ENCODE assay signal across 12 mouse cellular contexts in genomic region chr8:91135308-91136181, GRCm38 (mm10).
DNase-seq lines count a peak whose midpoint lies in the region; ATAC-seq lines count a peak whose summit lies in the region.
"Had no signal": no experiment of that assay in that cellular context is flagged by ENCODE, and none has a peak within 500 bp of the region (broad histone marks: within the 10 kb centered on the region; RNA-seq: fewer than 3 reads in every experiment).

No protein-coding gene starts in this region.

- no peak overlapping the region for H3K4me3 ChIP-seq in forebrain, embryonic 14.5 days (ENCODE audit: low read depth, low read length)
- no peak overlapping the region for H3K4me3 ChIP-seq in forebrain, embryonic 16.5 days (replicated peaks; ENCODE audit: low read length)
- no peak overlapping the region for H3K4me3 ChIP-seq in liver, embryonic 12.5 days
- H3K4me3 ChIP-seq: heart, embryonic 10.5 days; intestine, embryonic 15.5 days had no signal

- peak overlapping the region; percentile 30; the same call in 1 of the 2 replicates for H3K27ac ChIP-seq in forebrain, embryonic 14.5 days (ENCODE audit: low read depth, low read length)
- H3K27ac ChIP-seq in forebrain, embryonic 16.5 days (ENCODE audit: low read length): no peak overlapping the region
- H3K27ac ChIP-seq in liver, embryonic 12.5 days: no peak overlapping the region

- 68% methylated on average over 14 of the region's 14 CpGs for WGBS in forebrain, embryonic 14.5 days
- WGBS in forebrain, embryonic 16.5 days: 69% methylated on average over 14 of the region's 14 CpGs
- 74% methylated on average over 14 of the region's 14 CpGs for WGBS in liver, embryonic 12.5 days (ENCODE audit: insufficient replicate concordance)

- no peak overlapping the region for H3K9ac ChIP-seq in forebrain, embryonic 14.5 days (ENCODE audit: low read length)
- H3K9ac ChIP-seq in forebrain, embryonic 16.5 days (replicated peaks; ENCODE audit: low read depth, low read length): no peak overlapping the region
- no peak overlapping the region for H3K9ac ChIP-seq in liver, embryonic 12.5 days
- H3K9ac ChIP-seq: intestine, embryonic 15.5 days had no signal

- DNase-seq in forebrain, embryonic 14.5 days (ENCODE audit: low spot score): no peak
- DNase-seq in 3T3-L1 (ENCODE audit: low read depth, low spot score): peak; percentile 47
- peak; percentile 29 for DNase-seq in ZHBTc4 (ENCODE audit: low read depth, low spot score)
- DNase-seq in kidney, postnatal 10 days: peak; percentile 60
- no peak for DNase-seq in embryo, embryonic 10 days (ENCODE audit: low spot score)
- DNase-seq: right cerebral cortex, postnatal 25 days had no signal

- peaks cover 10% of the 10 kb centered on the region for H3K4me1 ChIP-seq in forebrain, embryonic 14.5 days (ENCODE audit: control insufficient read depth, insufficient read depth, low read length)
- peaks cover 18% of the 10 kb centered on the region for H3K4me1 ChIP-seq in forebrain, embryonic 16.5 days (replicated peaks; ENCODE audit: control insufficient read depth, insufficient read depth, low read length)
- H3K4me1 ChIP-seq in liver, embryonic 12.5 days: peaks cover 19% of the 10 kb centered on the region

- ATAC-seq in forebrain, embryonic 14.5 days: no peak
- no peak for ATAC-seq in forebrain, embryonic 16.5 days
- ATAC-seq in frontal cortex, adult (ENCODE audit: low TSS enrichment): no peak
- ATAC-seq in liver, embryonic 12.5 days: no peak
- ATAC-seq: intestine, embryonic 15.5 days had no signal

- no peaks in the 10 kb centered on the region for H3K27me3 ChIP-seq in forebrain, embryonic 14.5 days (replicated peaks; ENCODE audit: control insufficient read depth, insufficient read depth, low read length)
- no peaks in the 10 kb centered on the region for H3K27me3 ChIP-seq in forebrain, embryonic 16.5 days (replicated peaks; ENCODE audit: control insufficient read depth, insufficient read depth, low read length)
- no peaks in the 10 kb centered on the region for H3K27me3 ChIP-seq in liver, embryonic 12.5 days (replicated peaks)
- H3K27me3 ChIP-seq: intestine, embryonic 15.5 days had no signal

- no peak overlapping the region for H3K4me2 ChIP-seq in forebrain, embryonic 14.5 days (ENCODE audit: low read length)
- no peak overlapping the region for H3K4me2 ChIP-seq in forebrain, embryonic 16.5 days (ENCODE audit: low read length)
- no peak overlapping the region for H3K4me2 ChIP-seq in liver, embryonic 12.5 days

- H3K9me3 ChIP-seq in forebrain, embryonic 14.5 days (replicated peaks; ENCODE audit: control insufficient read depth, low read length): no peaks in the 10 kb centered on the region
- no peaks in the 10 kb centered on the region; the same call in 1 of the 2 replicates for H3K9me3 ChIP-seq in forebrain, embryonic 16.5 days (ENCODE audit: control insufficient read depth, low read length)
- H3K9me3 ChIP-seq in liver, embryonic 12.5 days (replicated peaks): no peaks in the 10 kb centered on the region
- H3K9me3 ChIP-seq: G1E; heart, embryonic 10.5 days; intestine, embryonic 15.5 days had no signal

- 0 out of 2 replicates have a peak, but pooled peaks cover 4% of the 10 kb centered on the region for H3K36me3 ChIP-seq in forebrain, embryonic 14.5 days (ENCODE audit: control insufficient read depth, insufficient read depth, low read length)
- no peaks in the 10 kb centered on the region for H3K36me3 ChIP-seq in forebrain, embryonic 16.5 days (ENCODE audit: control insufficient read depth, insufficient read depth)
- H3K36me3 ChIP-seq in liver, embryonic 12.5 days: no peaks in the 10 kb centered on the region
- H3K36me3 ChIP-seq: heart, embryonic 10.5 days; intestine, embryonic 15.5 days had no signal

Comparison
In these comparisons a context has a peak if more than half of its experiments do, and no peak if none do; other contexts are left out.
1. DNase-seq: peak in 3T3-L1 (single experiment), ZHBTc4 (single experiment) and kidney, postnatal 10 days (single experiment); none in forebrain, embryonic 14.5 days (single experiment) and embryo, embryonic 10 days (single experiment).